Mouse (Mus musculus) mature B cell (primary cell): ENCODE data around the gene Ect2l.

Experiments used
- in situ Hi-C: fragments of 300-500 bp; cut with MboI; formaldehyde crosslinking; loops from 2 replicates; pipeline ENCODE4 v1.14.3; 2019

The Ect2l gene

DNA sequence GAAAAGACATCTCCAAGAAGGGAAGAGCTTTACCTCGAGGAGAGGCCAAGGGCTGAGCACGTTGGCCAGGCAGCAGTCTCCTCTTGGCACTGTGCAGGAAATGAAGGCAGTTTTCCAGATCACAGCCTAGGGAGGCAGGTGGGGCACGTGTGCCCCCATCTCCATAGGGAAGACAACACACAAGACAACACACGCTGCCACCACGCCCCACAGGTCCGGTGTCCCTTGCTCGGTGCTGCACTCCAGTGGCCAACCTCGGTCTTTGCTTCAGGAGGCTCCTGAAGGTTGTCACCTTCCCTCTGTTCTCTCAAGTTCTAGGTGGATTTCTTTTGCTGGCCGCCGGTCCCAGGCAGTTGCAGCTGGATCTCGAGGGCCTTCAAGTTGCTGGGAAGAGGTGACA, at the start of gene Ect2l:
TSS of gene Ect2l (minus strand) at position 165 of the 400 bp plus-strand sequence.
- in situ Hi-C loops, result no loop called here

DNA sequence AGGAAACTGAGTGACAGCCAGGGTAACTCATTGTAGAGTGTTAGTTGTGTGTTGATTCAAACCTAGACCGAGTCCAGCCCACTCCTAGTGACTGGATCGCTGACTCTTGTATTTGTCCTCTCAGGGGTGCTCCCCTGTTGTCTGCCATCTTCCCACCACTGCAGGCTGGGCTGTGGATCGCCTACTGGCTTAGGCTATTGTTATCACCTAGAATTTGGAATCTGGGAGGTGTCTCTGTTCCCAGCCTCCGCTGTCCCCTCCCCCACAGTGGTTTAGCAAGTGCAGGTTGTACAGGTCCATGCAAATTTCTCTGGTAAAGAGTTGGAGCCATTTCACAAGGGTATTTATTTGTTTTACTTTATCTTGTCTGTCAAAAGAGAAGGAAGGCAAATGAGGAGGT, 40.7 kb upstream of the Ect2l start:
- in situ Hi-C loops, result no loop called here

DNA sequence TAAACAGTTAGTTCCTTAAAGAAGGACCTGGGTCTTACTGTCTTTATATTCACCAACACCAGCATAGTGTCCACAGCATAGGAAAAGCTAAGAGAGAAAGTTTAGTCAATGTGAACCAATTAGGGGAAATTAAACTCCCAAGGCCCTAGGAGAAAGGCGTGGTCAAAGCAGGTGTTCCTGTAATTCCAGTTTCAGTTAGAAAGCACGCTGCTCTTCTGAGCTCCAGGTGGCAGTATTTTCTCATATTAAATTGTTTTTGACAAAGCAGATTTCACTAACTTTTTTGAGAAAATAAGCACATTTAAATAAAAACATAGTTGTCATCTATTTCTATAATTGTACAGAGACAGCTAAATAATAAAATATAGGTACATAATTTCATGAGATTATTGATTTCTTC, 32.9 kb upstream of the Ect2l start:
- in situ Hi-C loops, result no loop called here

DNA sequence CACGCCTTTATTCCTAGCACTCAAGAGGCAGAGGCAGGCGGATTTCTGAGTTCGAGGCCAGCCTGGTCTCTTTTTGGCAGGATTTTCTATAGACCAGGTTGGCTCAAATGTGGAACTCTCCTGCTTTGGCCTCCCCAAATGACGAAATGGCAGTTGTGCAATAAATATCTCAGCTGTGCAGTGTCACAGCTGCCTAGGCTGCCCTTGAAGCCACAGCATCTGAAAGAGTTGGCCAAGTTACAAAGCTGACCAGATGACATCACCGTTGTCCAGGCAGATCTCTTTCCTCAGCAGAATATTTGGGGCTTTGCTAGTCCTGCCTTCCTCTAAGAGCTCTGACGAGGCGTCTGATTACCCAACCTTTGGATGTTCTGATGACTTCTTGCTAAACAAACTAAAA, 26.5 kb upstream of the Ect2l start:
- in situ Hi-C loops, result no loop called here

DNA sequence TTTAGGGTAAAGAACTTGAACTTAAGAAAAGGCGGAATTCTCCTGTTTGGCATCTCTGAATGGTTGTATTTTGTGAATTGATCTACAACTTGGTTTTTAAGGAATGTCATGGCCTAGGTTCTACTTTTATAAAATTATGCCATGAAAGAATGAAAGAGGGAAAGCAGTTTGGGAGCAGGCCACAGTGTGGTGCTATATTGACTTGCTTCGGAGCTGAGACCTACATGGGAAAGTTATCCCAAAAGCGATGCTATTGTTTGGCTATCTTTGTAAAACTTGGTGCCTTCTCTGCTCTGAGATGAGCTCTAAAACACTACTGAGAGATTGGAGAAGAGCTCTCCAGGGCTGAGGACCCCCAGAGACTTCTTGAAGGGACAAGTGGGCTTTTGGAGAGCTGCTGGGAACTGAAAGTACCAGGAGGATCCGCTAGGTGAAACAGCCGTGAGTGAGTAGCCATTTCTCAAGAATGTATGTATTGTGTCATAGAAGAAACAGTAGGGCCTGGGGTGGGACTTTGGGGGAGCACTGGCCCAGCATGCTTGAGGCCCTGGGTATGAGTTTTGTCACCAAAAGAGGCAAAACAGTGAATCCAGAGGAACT, 25.7 kb upstream of the Ect2l start:
- in situ Hi-C loops, result no loop called here

DNA sequence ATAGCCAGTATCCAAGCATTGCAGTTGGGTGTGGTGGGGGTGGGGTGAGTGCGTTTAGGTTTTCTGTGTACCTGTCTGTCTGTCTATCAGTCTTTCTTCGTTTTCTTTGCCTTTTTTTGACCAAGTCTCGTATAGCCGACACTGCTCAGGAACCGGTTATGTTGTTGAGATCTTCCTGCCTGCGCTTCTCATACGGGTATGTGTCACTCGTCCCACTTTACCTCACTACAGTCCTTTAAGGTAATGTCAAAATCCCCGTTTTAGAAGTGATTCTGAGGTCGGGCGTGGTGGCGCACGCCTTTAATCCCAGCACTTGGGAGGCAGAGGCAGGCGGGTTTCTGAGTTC, 24.7 kb upstream of the Ect2l start:
- in situ Hi-C loops, result no loop called here

DNA sequence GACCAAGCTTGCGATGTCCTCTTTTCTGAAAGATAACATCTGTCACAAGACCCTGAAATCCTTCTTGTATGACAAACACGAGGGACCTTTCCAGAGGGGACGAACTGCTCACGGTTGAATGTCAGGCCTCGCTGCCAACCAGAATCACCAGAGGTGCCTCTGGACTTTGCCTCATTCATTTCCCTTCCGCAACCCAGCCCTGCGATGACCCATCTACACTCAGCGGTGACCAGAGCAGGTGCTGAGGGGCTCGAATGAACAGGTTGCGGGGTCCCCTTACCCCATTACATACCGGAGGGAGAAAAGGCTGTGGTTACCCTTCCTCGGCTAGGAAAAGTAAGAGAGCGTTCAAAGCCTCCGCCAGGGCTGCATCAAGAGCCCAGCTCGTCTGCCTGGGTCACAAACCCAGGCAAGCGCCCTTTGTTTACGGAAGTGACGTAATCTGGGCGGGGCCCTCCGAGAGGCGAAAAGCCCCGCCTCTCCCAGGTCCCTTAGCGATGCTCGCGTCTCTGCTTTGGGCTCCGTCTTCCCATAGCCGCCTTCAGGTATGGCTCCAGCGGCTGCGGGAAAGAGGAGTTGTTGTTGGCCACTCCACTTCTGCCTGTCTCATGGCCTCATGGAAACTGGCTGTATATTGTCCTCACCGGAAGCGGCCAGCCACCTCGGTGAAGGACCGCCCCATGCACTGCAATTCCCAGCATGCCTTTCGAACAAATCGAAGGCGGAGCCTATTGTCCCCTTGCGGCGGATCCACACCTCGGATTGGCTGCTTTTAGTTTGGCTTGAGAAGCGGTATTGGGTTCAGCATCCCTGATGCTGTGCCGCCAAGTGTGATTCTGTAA, 24.1 kb upstream of the Ect2l start, which contains the start of gene Ccdc28a:
TSS of gene Ccdc28a (minus strand) at position 439 of the 842 bp plus-strand sequence.
- in situ Hi-C loops, result no loop called here

DNA sequence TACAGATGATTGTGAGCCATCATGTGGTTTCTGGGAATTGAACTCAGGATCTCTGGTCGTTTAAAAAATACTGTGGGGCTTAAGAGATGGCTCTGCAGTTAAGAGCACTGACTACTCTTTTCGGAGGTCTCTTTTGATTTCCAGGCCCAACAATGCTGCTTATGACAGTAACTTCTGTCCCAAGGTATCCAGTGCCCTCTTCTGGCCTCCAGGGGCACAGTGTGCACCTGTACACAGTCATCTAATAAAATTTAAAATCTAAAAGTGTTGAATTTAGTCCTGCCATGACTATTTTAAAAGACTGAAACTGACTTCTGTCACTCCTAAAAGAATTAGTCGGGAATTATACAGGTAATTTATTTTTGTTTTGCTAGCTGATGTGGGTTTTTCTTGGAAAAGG, 23.2 kb upstream of the Ect2l start:
- in situ Hi-C loops, result no loop called here

DNA sequence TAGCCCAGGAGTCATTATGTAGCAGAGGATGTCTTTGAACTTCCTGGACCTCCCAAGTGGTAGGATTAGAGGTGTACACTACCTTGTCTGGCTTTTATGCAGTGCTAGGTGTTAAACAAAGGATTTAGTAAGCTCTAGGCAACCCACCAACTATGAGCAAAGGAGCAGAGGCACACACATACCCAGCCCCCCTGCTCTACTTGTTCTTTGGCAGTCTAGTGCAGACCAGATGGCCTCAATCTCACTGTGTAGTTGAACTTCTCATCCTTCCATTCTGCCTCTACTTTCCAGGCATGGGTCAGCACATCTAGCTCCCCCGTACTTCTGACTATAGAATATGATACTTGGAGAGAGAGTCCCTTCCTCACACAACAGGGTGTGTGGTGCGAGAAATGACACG, 13.7 kb upstream of the Ect2l start:
- in situ Hi-C loops, result no loop called here

DNA sequence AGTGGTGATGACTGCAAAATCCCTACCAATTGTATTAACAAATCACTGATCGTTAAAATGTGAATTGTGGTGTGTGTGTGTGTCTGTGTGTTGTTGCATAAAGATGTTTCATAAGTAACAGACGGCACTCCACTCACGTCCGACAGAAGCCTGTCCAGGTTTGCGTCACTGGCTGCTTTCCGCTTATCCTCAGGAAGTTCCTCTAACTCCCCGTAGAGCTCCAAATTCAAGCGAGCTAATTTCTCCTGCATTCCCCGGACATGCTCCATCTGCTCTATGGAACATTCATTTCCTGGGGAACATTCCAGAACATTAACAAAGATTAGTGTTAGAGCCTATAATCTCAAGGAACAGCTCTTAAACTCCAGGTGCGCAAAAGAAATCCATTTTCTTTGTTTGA, 8.7 kb upstream of the Ect2l start:
- in situ Hi-C loops, result no loop called here

DNA sequence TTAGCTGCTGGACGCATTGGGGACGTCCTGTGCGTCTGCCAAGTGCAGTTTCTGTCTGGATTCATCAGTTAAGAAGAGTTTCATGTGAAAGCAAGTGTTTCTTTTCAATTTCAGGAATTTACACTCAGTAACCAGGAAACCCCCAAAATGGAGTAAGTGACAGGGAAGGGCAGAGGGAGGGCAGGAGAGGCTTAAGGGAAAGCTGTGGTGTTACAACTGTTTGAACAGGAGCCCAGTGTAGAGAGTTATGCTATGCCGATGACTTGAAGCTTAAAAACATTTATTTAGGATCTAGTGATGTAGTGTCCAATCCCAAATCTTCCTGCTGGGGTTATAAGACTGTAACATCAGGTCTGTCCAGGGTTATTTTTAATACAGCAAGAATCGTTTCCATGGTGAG, 3.4 kb upstream of the Ect2l start:
- in situ Hi-C loops, result no loop called here

DNA sequence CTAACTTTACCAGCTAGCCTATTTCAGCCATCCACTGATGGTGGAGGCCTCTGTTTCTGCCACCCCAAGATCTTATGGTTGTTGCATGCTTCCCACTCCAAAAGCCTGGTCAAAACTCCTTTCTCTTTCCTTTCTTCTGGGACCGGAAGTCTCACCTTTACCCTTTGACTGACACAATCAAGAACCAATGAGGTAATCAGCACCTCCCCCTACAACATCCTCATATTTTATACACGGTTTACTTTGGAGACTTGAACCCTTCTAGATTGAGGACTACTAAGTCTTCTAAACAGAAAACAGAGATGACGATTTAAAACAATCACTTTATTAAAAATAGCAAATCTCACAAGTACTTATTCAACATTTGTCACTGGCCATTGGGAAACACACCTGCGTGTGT, 2.7 kb upstream of the Ect2l start:
- in situ Hi-C loops, result no loop called here

DNA sequence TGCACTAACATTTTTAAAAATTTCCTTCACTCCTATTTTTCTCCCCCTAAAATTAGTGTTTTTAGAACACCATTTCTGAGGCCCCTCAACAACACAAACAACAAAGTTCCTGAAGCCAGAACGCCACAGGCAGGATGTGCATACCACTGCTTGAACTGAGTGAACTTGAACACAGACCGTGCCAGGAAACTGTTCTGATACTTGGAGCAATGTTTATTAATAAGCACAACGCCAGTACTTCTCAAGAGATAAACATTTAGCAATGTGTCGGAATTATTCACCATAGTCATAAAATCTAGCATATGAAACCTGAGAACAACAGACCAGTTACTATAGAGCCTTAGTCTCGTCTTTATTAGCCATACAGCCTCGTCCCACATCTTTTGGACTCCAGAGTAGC, 571 bp downstream of the Ect2l start:
- in situ Hi-C loops, result no loop called here

DNA sequence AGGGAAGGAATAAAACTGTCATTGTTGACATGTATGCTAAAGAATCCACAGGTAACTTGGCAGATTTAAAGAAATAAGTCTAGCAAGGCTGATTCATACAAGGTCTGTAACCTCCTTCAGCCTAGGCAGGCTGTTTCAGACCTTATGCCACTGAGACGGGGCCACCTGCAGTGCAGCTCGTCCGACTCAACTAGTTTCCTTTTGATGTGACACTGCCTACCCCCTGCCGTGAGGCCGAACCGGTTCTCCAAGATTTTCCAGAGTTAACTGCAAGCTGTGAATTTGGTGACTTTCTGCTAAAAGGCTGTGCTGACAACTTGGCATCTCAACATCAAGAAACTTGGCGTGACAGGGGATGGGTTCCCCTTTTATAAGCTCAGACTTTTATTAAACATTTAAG, 6.6 kb downstream of the Ect2l start:
- in situ Hi-C loops, result no loop called here

DNA sequence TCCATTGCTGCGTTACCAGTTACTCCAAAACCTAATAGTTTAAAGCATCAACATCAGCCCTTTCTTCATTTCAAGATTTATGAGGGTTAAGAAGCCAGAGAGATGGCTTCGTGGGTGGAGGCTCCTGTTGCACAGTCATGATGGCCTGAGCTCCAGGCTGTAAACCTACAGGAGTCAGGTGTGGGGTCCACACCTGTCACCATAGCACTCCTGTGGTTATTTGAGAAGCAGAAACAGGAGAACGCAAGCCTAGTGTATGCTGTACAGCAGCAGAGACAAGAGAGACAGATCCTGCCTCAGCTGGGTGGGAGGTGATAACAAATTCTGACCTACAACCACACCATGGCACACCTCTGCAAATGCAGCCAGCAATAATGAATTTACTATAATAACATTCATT, 8.3 kb downstream of the Ect2l start:
- in situ Hi-C loops, result no loop called here

DNA sequence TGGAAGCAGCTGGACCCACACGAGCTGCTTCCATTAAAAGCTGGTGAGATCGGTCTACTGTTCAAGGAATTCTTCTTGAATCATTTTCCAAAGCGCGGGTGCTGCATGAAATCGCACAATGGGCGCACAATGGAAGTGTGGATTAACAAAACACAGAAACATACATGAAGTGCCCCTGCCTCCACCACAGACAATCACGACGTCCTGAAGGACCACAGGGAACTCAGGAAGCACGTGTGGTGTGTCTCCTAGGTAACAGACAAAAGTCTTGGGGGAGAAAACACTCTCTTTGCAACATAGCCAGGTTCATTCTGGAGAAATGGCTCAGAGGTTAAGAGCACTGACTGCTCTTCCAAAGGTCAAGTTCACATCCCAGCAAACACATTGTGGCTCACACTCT, 10.0 kb downstream of the Ect2l start:
- in situ Hi-C loops, result no loop called here

DNA sequence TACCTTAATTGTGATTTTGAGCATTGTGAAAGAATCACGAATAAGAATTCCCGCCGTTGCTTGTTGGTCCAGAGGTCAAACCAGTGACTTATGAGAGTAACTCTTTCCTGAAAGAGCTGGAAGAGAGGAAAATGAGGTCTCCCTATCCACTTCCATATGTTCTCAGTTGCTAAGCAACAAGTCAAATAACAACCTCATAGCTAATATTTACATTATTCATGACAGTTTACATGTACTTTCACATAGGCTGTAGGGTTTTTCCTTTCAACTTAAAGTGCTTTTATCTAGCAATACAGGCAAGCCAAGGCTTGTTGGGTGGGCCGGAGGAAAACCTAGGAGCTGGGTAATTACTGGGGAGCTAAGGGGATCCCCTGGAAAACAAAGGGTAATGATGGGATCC, 10.8 kb downstream of the Ect2l start:
- in situ Hi-C loops, result loop anchor here (10.0 kb wide), 1 partner anchor 465 kb away; no protein-coding TSS in a partner anchor

DNA sequence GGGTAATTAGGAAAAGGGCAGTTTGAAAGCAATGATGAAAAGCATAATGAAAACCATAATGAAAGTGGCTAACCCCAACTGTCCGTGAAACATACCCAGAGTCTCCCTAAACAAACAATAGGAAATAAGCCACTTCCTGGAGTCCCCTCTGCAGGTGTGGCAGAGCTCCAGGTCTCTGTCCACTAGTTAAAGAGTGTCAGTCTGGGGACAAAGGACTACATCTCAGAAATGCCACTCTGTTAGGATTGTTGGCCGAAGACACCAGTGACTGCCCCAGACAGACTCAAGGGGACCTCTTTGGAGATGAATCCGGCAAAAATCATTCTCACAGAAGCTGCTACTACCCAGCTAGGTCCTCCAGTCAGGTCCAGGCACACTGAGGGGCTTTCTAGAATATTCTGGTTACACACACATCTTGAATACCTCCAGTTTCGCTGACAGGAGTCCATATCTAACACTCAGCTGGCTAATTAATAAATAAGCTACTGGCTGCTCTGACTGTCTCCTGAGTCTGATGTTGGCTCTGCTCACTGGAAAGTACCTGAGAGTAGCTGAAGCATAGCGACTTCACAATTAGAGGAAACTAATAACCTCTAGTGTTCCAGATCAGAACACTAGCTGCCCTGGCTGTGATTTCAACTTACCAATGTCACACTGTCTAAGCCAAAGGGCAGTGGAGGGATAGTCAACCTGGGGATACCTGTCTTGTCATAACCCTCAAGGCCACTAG, 12.2 kb downstream of the Ect2l start:
- in situ Hi-C loops, result loop anchor here (10.0 kb wide), 1 partner anchor 464 kb away; no protein-coding TSS in a partner anchor

DNA sequence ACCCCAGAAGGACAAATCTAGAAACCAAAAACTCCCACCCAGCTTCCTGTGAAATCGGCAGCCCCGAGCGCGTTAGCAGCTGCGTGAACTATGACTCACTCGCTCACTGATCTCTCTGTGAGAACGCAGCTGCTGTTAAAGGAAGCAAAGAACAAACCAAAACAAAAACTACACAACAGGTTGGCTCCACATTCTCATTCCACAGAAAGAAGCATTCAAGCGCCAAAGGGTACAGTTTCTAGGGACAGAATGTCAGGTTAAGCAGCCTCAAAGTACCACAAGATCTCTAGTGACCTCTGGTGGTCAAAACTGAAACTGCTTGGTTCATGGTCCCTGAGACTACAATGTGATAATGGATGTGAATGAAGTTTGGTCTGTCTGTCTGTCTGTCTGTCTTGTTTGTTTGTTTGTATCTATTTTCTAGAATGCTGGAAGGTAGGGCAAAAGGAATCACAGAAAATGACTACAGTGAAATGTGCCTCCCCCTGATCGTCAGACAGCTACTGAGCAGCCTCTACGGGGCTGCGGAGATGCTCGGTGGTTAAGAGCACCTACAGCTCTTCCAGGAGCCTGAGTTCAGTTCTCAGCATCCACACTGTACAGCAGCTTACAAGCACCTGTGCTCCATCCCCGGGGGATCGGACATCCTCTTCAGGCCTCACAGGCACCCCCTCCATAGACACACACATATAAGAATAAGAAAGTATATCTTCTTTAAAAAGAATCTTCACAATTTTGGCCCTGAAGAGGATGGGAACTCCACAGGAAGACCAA, 13.3 kb downstream of the Ect2l start:
- in situ Hi-C loops, result loop anchor here (10.0 kb wide), 1 partner anchor 463 kb away; no protein-coding TSS in a partner anchor

DNA sequence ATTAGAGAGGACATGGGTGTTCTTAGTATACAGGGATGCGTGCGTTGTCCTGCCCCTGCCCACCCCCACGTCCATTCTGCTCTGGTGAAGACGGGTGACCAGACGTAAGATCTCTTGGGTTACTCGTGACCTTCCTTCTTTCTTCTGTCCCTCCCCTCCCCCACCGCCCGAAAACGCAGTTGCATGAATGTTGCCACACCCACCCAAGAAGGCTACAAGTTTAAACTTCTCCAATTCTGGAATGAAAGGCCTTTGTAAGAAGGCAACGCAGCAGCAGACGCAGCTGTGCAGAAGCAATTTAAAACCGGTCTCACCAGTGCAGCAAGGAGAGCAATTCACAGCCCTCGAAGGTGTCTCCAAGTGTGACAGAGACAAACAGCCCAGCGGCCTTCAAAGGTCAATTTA, 16.0 kb downstream of the Ect2l start:
- in situ Hi-C loops, result loop anchor here (10.0 kb wide), 1 partner anchor 460 kb away; no protein-coding TSS in a partner anchor

DNA sequence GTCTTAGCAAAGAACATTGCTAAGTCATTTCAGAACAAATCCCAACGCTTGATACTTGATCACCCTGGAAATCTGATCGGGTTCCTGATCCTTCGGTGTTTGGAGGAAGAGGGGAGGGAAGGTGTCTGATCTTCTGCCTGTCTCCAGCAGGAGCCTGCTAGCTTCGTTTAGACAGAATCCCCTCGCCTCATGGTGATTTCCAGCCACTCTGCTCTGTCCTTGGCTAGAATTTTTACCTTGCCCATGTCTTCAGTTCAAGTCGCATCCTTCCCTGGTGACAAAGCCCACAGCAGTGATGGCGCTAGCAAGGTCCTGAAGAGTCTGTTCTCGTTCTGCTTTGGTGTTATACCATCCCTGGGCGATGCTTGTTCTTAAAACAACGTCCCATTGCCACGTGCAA, 16.5 kb downstream of the Ect2l start:
- in situ Hi-C loops, result loop anchor here (10.0 kb wide), 1 partner anchor 459 kb away; no protein-coding TSS in a partner anchor

DNA sequence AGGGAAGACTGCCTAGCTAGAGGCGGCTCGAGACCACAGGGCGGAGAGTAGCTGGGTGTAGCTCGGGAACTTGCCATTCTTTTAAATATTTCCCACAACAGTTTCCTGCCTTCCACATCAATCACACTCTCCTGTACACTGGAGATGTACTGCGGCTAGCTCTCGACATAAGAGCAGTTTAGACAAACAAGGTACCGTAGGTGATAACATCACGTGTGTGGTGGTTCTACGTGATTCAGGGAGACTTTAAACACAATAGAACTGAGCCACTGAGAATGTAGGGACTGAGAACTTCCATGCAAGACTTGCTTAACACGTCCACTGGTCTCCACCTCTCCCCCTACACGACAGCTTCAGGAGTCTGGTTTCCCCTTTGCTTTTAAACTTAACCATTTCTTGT, 17.5 kb downstream of the Ect2l start:
- in situ Hi-C loops, result loop anchor here (10.0 kb wide), 1 partner anchor 458 kb away; no protein-coding TSS in a partner anchor
